ENCODE assay signal across 8 mouse cellular contexts in the genomic region with DNA sequence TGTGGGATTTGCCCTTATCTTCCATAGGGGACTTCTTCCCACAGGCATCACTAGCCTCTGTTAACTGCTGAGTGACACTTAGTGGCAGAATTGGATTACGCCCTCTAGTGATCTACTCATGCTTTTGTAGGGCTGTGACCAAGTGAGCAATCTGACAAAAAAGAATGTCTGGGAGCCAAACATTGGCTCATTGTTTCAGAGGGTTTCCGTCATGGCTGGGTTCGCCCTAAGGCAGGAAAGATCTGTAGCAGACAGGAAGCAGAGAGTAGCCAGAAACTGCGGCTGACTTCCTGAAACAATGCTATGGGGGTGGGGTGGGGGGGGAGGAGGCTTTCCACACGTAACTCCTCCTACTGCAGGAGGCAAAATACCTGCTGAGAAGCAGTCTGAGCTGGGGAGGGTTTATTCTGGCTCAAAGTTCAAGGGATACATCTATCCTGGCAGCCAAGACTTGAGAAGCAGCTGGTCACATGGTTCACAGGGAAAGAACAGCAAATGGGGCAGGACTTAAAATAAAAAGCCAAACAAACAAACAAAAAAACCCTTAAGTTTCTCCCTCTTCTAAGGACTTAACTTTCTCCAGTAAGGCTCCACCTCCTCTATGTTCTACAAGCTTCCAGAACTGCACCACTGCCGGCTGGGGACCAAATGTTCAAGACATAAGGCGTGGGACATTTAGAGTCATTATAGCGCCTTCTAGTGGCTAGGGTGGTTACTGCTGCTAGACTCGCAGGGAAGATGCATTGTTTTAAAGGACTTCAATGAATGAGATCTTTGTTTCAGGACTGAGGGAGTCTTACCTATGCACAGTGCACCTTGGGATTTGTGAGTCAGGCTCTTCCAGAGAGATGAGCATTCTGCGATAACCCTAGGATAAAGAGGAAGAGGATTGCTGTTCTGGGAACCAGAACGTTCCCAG.
A peak's percentile ranks its signal among the peaks of the same experiment; 100 is the strongest.
DNase-seq lines count a peak whose midpoint lies in the region; ATAC-seq and TF ChIP-seq lines count a peak whose summit lies in the region.
"Had no signal": no experiment of that assay in that cellular context is flagged by ENCODE, and none has a peak within 500 bp of the region (broad histone marks: within the 10 kb centered on the region; RNA-seq: fewer than 3 reads in every experiment).

No protein-coding gene starts in this region.

- H3K36me3 ChIP-seq in kidney, adult 2 months (ENCODE audit: control insufficient read depth, insufficient read depth, low read length) = no peaks in the 10 kb centered on the region
- no peaks in the 10 kb centered on the region for H3K36me3 ChIP-seq in kidney, embryonic 16.5 days (ENCODE audit: insufficient read depth, low read length)
- H3K36me3 ChIP-seq in ES-E14 (ENCODE audit: control insufficient read depth, insufficient read depth, low read length, poor library complexity, severe bottlenecking) = no peaks in the 10 kb centered on the region
- H3K36me3 ChIP-seq: liver, embryonic 15.5 days had no signal

- DNase-seq in kidney, adult 2 months = peak; percentile 72
- DNase-seq in ES-E14 (ENCODE audit: low read depth, low spot score) = peak; percentile 79
- DNase-seq in brain, adult 2 months (ENCODE audit: low read depth, low spot score) = peak; percentile 66
- no peak for DNase-seq in spleen, adult 12 weeks (ENCODE audit: low spot score)

- no peak for ATAC-seq in kidney, embryonic 16.5 days (ENCODE audit: low FRiP score, low TSS enrichment)
- 0 out of 2 replicates have a peak, but pooled peaks have one; percentile 29 for ATAC-seq in megakaryocyte progenitor cell, adult 5-6 weeks (replicated peaks; ENCODE audit: poor library complexity)
- no peak for ATAC-seq in megakaryocyte-erythroid progenitor cell, adult 5-6 weeks (replicated peaks; ENCODE audit: low FRiP score, low TSS enrichment, poor library complexity, severe bottlenecking)

- no peaks in the 10 kb centered on the region for H3K27me3 ChIP-seq in kidney, adult 2 months (replicated peaks; ENCODE audit: control insufficient read depth, insufficient read depth, low read length)
- H3K27me3 ChIP-seq in kidney, embryonic 16.5 days (ENCODE audit: insufficient read depth, low read length) = no peaks in the 10 kb centered on the region
- H3K27me3 ChIP-seq: liver, embryonic 15.5 days had no signal

- TF ChIP-seq CTCF in kidney, adult 2 months (conservative IDR thresholded peaks at IDR 0.05; ENCODE audit: insufficient read depth, insufficient read length, low read depth, low read length) = peak; percentile 61

- H3K4me3 ChIP-seq in kidney, adult 2 months (ENCODE audit: insufficient read depth, low read depth, low read length) = no peak overlapping the region
- H3K4me3 ChIP-seq in kidney, embryonic 16.5 days (ENCODE audit: low read length) = no peak overlapping the region
- peak overlapping the region in 1 of 2 experiments; percentile 29; a peak in 2 of 4 replicates for H3K4me3 ChIP-seq in ES-E14 (ENCODE audit: insufficient read depth in 1 of 2, low read depth in 1 of 2, low read length in 2 of 2, poor library complexity in 1 of 2, severe bottlenecking in 1 of 2)
- H3K4me3 ChIP-seq: liver, embryonic 15.5 days had no signal

- H3K4me2 ChIP-seq in kidney, embryonic 16.5 days (replicated peaks; ENCODE audit: low read depth, low read length) = no peak overlapping the region
- H3K4me2 ChIP-seq: liver, embryonic 15.5 days had no signal

- H3K27ac ChIP-seq in kidney, adult 2 months (ENCODE audit: insufficient read depth, low read depth, low read length) = no peak overlapping the region
- no peak overlapping the region for H3K27ac ChIP-seq in kidney, embryonic 16.5 days (ENCODE audit: low read length)
- no peak overlapping the region; the same call in 1 of the 2 replicates for H3K27ac ChIP-seq in ES-E14 (ENCODE audit: insufficient read depth, low read depth, low read length, poor library complexity, severe bottlenecking)
- H3K27ac ChIP-seq: liver, embryonic 15.5 days had no signal

- H3K4me1 ChIP-seq in kidney, adult 2 months (ENCODE audit: control insufficient read depth, insufficient read depth, low read length) = no peaks in the 10 kb centered on the region
- 0 out of 2 replicates have a peak, but pooled peaks cover 4% of the 10 kb centered on the region for H3K4me1 ChIP-seq in kidney, embryonic 16.5 days (ENCODE audit: insufficient read depth, low read length)
- H3K4me1 ChIP-seq in ES-E14 (ENCODE audit: control insufficient read depth in 2 of 2, insufficient read depth in 2 of 2, low read length in 2 of 2, poor library complexity in 1 of 2) = peaks cover 2 to 24% of the 10 kb centered on the region in 2 experiments; a peak in 2 of 4 replicates
- H3K4me1 ChIP-seq: liver, embryonic 15.5 days had no signal

- 50% methylated on average over 11 of the region's 11 CpGs for WGBS in kidney, adult 2 months
- 56% methylated on average over 11 of the region's 11 CpGs for WGBS in kidney, embryonic 16.5 days

- H3K9me3 ChIP-seq in kidney, embryonic 16.5 days (ENCODE audit: low read length) = no peaks in the 10 kb centered on the region; the same call in 1 of the 2 replicates
- H3K9me3 ChIP-seq in ES-E14 (ENCODE audit: control insufficient read depth, insufficient read depth, low read depth, low read length) = no peaks in the 10 kb centered on the region
- H3K9me3 ChIP-seq: liver, embryonic 15.5 days had no signal

- H3K9ac ChIP-seq in kidney, embryonic 16.5 days (replicated peaks; ENCODE audit: low read length) = no peak overlapping the region
- no peak overlapping the region for H3K9ac ChIP-seq in ES-E14 (ENCODE audit: insufficient read depth, low read depth, low read length, poor library complexity, severe bottlenecking)
- H3K9ac ChIP-seq: liver, embryonic 15.5 days had no signal

- in situ Hi-C loops in ES-E14 (cut with MboI; ENCODE audit: low sequenced_read_pairs in 2 of 2, unreplicated experiment in 2 of 2) = no loop called here

- no peak for TF ChIP-seq POLR2A in kidney, adult 2 months (IDR thresholded peaks at IDR 0.05; ENCODE audit: low read depth, low read length)

TF ChIP-seq in ES-E14, 5 proteins besides CTCF, POLR2A, EP300 and RAD21:
- TF ChIP-seq ZC3H11A (IDR thresholded peaks at IDR 0.05; ENCODE audit: borderline replicate concordance, low read depth, low read length) = peak; percentile 9; the same call in 1 of the 2 replicates
- TF ChIP-seq CHD2 (IDR thresholded peaks at IDR 0.05; ENCODE audit: low read depth, low read length) = no peak
TF ChIP-seq in ES-E14: peak in this region for 1.
